Mouse (Mus musculus): ENCODE measurements around the gene Trappc12. TPM values are rescaled to one million over a fixed set of nuclear protein-coding genes. Genes with fewer than 3 reads are reported as not detected.

Trappc12 gene
- polyA plus RNA-seq, 1 experiment from 2014 or later: 46.4 TPM

- peak; percentile 29; the same call in 1 of the 2 replicates for ATAC-seq (replicated peaks)
Observed at GRCm38 (mm10) chr12:28700101-28700511, 50.2 kb downstream of the Trappc12 start.

DNA sequence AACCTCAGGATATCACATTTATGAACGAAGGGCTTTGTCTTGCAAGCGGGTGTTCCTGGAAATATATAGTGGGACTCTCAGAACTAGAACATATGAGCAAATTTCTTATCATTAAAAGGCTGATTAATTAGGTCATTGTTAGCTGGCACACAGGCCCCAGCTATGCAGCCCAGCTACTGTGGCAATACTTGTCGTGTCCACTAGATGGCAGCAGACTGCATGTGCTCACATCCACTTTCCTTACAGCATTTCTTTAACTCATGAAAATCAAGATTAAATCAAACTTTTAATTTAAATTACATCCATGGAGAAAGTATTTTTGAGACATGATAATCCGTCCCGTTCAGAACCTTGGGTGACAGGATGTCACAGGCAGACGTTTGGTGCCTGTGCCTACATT is 50.6 kb downstream of the Trappc12 start:
- H3K4me2 ChIP-seq: no peak overlapping the region
- H3K27ac ChIP-seq: peak overlapping the region; percentile 91
- 9% methylated on average over 6 of the region's 6 CpGs for WGBS
- peak overlapping the region; percentile 28; the same call in 1 of the 2 replicates for H3K9ac ChIP-seq
- peak; percentile 40; the same call in 1 of the 2 replicates for ATAC-seq (replicated peaks)
- H3K27me3 ChIP-seq (replicated peaks): no peaks in the 10 kb centered on the region
- peaks cover 39% of the 10 kb centered on the region for H3K4me1 ChIP-seq
- no peaks in the 10 kb centered on the region for H3K9me3 ChIP-seq
- no peak overlapping the region for H3K4me3 ChIP-seq
- H3K36me3 ChIP-seq (replicated peaks): no peaks in the 10 kb centered on the region

More at GRCm38 (mm10) chr12:28700101-28700511, 50.2 kb downstream of the Trappc12 start:
- H3K4me1 ChIP-seq: peaks cover 43% of the 10 kb centered on the region
- H3K9ac ChIP-seq: peak overlapping the region; percentile 28; the same call in 1 of the 2 replicates
- no peak overlapping the region for H3K4me3 ChIP-seq
- no peaks in the 10 kb centered on the region for H3K27me3 ChIP-seq (replicated peaks)
- no peaks in the 10 kb centered on the region for H3K36me3 ChIP-seq (replicated peaks)
- H3K4me2 ChIP-seq: no peak overlapping the region
- H3K9me3 ChIP-seq: no peaks in the 10 kb centered on the region
- H3K27ac ChIP-seq: peak overlapping the region; percentile 91
- WGBS: 22% methylated on average over 3 of the region's 3 CpGs

GRCm38 (mm10) chr12:28699086-28699485 is 51.2 kb downstream of the Trappc12 start:
- Histone ChIP-seq H3K4me2 (no peak overlapping the region), H3K27me3 (replicated peaks) (no peaks in the 10 kb centered on the region), H3K36me3 (replicated peaks) (no peaks in the 10 kb centered on the region), H3K4me1 (peaks cover 35% of the 10 kb centered on the region), H3K4me3 (no peak overlapping the region), H3K9me3 (no peaks in the 10 kb centered on the region), H3K27ac (peak overlapping the region; percentile 91), H3K9ac (peak overlapping the region; percentile 2; the same call in 1 of the 2 replicates)
- 72% methylated on average over 5 of the region's 5 CpGs for WGBS
- no peak for ATAC-seq (replicated peaks)

DNA sequence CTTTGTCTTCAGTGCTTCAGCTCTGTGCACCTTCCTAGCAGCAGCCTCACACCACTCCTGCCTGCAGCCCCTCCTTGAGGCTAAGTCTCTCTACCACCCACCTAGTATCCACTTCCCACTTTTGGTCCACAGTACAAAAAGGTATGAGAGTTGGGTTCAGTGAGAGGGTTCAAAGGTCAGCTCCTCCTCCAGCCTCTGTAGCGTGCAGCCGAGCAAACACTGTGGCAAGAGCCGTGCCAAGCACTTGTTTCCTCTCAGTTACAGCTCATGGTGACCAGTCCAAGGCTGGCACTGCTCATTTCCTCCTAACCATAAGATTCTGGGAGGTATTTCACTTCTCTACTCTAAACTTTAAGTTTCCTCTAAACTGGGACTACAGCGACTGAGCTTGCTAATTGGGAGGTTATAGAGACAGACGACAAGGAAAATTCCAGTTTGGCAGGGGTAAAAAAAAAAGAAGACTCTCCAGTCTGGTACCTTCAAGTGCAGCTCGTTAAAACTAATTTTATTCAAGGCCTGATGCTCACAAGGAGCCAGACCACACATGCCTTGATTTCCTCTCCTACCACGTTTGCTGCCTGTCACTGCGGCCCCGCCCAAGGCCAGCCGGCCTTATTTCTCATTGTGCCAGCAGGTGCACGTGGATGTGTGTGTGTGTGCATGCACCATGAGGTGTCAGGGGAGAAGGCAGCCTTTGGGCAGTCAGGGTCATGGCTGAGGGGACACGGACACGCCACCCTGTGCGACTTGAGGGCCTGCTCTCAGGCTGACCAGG is 52.3 kb downstream of the Trappc12 start:
- ATAC-seq (replicated peaks): no peak
- no peaks in the 10 kb centered on the region for H3K9me3 ChIP-seq
- H3K4me3 ChIP-seq: no peak overlapping the region
- peaks cover 35% of the 10 kb centered on the region for H3K4me1 ChIP-seq
- no peak overlapping the region for H3K9ac ChIP-seq
- 62% methylated on average over 14 of the region's 14 CpGs for WGBS
- no peak overlapping the region for H3K4me2 ChIP-seq
- no peaks in the 10 kb centered on the region for H3K27me3 ChIP-seq (replicated peaks)
- H3K36me3 ChIP-seq (replicated peaks): no peaks in the 10 kb centered on the region
- peak overlapping the region; percentile 39; the same call in 1 of the 2 replicates for H3K27ac ChIP-seq

DNA sequence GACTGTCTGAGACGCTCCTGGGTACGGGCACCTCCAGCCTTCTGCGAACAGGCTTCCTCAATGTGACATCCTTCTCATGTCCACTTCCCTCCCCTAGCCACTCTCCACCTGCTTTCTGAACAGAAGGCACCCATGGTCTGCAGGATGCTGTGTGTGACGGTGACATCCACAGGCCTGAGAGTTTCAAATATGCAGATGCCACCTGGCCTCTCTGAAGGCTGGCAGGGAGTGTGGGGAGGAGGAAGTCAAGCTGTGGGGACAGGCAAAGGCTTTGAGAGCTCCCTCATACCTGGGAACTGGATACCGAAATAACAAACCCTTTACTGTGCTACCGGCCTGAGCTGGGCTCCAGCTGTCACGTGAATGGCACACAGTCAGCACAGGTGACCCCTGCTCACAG is 55.5 kb downstream of the Trappc12 start:
- WGBS: 92% methylated on average over 7 of the region's 7 CpGs
- Histone ChIP-seq H3K9ac (no peak overlapping the region), H3K9me3 (no peaks in the 10 kb centered on the region), H3K36me3 (replicated peaks) (peaks cover 14% of the 10 kb centered on the region), H3K4me1 (peaks cover 17% of the 10 kb centered on the region), H3K4me3 (no peak overlapping the region), H3K27me3 (replicated peaks) (no peaks in the 10 kb centered on the region), H3K4me2 (no peak overlapping the region), H3K27ac (no peak overlapping the region)
- no peak for ATAC-seq (replicated peaks)

GRCm38 (mm10) chr12:28694231-28694630 is 56.0 kb downstream of the Trappc12 start:
- Histone ChIP-seq H3K4me3 (no peak overlapping the region), H3K9ac (no peak overlapping the region), H3K9me3 (no peaks in the 10 kb centered on the region), H3K4me1 (0 out of 2 replicates have a peak, but pooled peaks cover 13% of the 10 kb centered on the region), H3K4me2 (no peak overlapping the region), H3K27me3 (replicated peaks) (no peaks in the 10 kb centered on the region), H3K27ac (no peak overlapping the region), H3K36me3 (replicated peaks) (peaks cover 17% of the 10 kb centered on the region)
- no peak for ATAC-seq (replicated peaks)
- 89% methylated on average over 2 of the region's 2 CpGs for WGBS

DNA sequence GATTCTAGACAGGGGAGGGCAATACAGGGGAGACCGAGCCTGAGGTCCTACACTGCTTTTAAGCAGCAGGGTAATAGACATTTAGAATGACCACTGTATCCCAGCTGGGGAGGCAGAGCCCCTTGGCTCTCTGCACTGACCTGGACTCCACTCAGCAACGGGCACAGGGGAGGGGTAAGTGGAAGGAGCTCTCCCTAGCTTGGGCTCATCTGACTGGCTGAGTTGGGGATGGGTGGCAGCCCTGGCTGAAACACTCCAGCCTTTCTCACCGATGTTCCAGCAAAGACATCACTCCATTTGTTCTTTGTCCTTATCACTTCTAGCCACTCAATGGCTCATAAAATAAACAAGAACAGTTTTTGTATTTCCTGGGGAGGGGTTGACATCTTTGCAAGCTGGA is 56.5 kb downstream of the Trappc12 start:
- ATAC-seq (replicated peaks): no peak
- no peak overlapping the region for H3K9ac ChIP-seq
- H3K4me2 ChIP-seq: no peak overlapping the region
- H3K27me3 ChIP-seq (replicated peaks): no peaks in the 10 kb centered on the region
- peaks cover 17% of the 10 kb centered on the region for H3K36me3 ChIP-seq (replicated peaks)
- H3K4me3 ChIP-seq: no peak overlapping the region
- WGBS: 75% methylated on average over 3 of the region's 3 CpGs
- H3K9me3 ChIP-seq: no peaks in the 10 kb centered on the region
- H3K27ac ChIP-seq: no peak overlapping the region
- 0 out of 2 replicates have a peak, but pooled peaks cover 8% of the 10 kb centered on the region for H3K4me1 ChIP-seq

DNA sequence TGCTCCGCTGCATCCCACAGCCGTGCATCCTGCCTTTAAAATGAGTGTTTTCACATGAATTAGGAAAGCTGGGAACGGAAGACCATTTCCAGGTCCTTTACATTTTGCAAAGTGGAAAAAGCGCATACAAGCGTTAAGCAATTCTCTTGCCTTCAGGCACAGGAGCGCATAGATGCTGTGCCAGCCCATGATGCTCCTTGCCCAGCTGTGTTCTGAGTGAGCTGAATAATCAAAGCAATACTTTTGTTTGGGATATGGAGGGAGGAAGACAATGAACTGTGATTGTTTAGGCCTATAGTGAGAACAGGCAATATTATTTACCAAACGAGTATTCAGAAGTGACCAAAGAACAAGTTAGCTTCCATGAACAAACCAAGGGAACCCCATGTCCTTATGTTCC is 59.5 kb downstream of the Trappc12 start:
- Histone ChIP-seq H3K27me3 (replicated peaks) (no peaks in the 10 kb centered on the region), H3K4me3 (no peak overlapping the region), H3K9ac (no peak overlapping the region), H3K4me2 (no peak overlapping the region), H3K36me3 (replicated peaks) (peaks cover 17% of the 10 kb centered on the region), H3K9me3 (no peaks in the 10 kb centered on the region), H3K27ac (no peak overlapping the region), H3K4me1 (peaks cover 4% of the 10 kb centered on the region; the same call in 1 of the 2 replicates)
- 95% methylated on average over 7 of the region's 7 CpGs for WGBS
- ATAC-seq (replicated peaks): no peak

GRCm38 (mm10) chr12:28688996-28689395 is 61.3 kb downstream of the Trappc12 start:
- Histone ChIP-seq H3K27ac (no peak overlapping the region), H3K4me2 (no peak overlapping the region), H3K27me3 (replicated peaks) (no peaks in the 10 kb centered on the region), H3K4me1 (peaks cover 4% of the 10 kb centered on the region; the same call in 1 of the 2 replicates), H3K4me3 (no peak overlapping the region), H3K9me3 (no peaks in the 10 kb centered on the region), H3K9ac (no peak overlapping the region), H3K36me3 (replicated peaks) (peaks cover 17% of the 10 kb centered on the region)
- WGBS: 76% methylated on average over 6 of the region's 6 CpGs
- no peak for ATAC-seq (replicated peaks)

DNA sequence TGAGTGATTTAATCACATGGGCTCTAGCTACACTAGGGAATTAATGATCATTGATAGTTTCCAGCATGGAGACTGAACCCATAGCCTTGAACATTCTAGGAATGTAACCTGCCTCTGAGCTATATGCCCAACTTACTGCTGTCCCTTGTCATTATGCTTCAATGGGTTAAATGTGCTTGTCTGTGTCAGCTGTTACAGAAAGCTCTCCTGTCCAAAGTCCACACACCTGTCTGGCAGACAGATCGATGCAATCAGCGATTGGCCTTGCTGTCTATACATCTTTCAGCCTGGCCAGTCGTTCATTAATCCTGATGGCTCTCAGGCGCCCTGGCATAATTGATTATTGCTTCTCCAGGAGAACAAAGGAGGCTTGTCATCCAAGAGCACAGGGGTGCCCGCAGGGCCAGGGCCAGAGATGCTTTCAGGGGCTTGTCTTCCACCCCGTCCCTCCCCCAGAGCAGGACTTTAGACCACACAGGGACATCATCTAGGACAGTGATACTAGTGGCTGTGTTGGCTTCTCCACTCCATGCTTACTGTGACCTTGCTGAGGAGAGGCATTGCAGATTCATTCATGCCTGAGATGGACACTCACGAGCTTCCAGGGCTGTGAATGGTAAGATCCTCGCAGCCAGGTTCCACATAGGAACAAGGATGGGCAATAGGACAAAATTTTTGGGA is 63.9 kb downstream of the Trappc12 start:
- no peak for ATAC-seq (replicated peaks)
- Histone ChIP-seq H3K4me2 (no peak overlapping the region), H3K36me3 (replicated peaks) (peaks cover 12% of the 10 kb centered on the region)

GRCm38 (mm10) chr12:28685771-28686170 is 64.5 kb downstream of the Trappc12 start:
- no peak for ATAC-seq (replicated peaks)
- H3K27me3 ChIP-seq (replicated peaks): no peaks in the 10 kb centered on the region
- H3K4me2 ChIP-seq: no peak overlapping the region
- no peak overlapping the region for H3K4me3 ChIP-seq
- H3K27ac ChIP-seq: no peak overlapping the region
- H3K36me3 ChIP-seq (replicated peaks): peaks cover 6% of the 10 kb centered on the region; the same call in 1 of the 2 replicates
- no peaks in the 10 kb centered on the region for H3K9me3 ChIP-seq
- 73% methylated on average over 3 of the region's 3 CpGs for WGBS
- H3K9ac ChIP-seq: no peak overlapping the region
- H3K4me1 ChIP-seq: peaks cover 4% of the 10 kb centered on the region; the same call in 1 of the 2 replicates

More for the DNA sequence above, 63.9 kb downstream of the Trappc12 start:
- Histone ChIP-seq H3K27me3 (replicated peaks) (no peaks in the 10 kb centered on the region), H3K4me1 (peaks cover 4% of the 10 kb centered on the region; the same call in 1 of the 2 replicates), H3K9ac (no peak overlapping the region), H3K27ac (no peak overlapping the region), H3K9me3 (no peaks in the 10 kb centered on the region), H3K4me3 (no peak overlapping the region)
- 62% methylated on average over 8 of the region's 8 CpGs for WGBS

GRCm38 (mm10) chr12:28684674-28685073 is 65.6 kb downstream of the Trappc12 start:
- Histone ChIP-seq H3K27me3 (replicated peaks) (no peaks in the 10 kb centered on the region), H3K9me3 (no peaks in the 10 kb centered on the region), H3K27ac (no peak overlapping the region), H3K4me3 (no peak overlapping the region), H3K9ac (no peak overlapping the region), H3K4me2 (no peak overlapping the region), H3K4me1 (peaks cover 4% of the 10 kb centered on the region; the same call in 1 of the 2 replicates), H3K36me3 (replicated peaks) (0 out of 2 replicates have a peak, but pooled peaks cover 3% of the 10 kb centered on the region)
- no peak for ATAC-seq (replicated peaks)
- whole genome bisulfite sequencing: 91% methylated on average over 1 of the region's 1 CpGs

All from midbrain, embryonic 15.5 days (tissue).